Mouse (Mus musculus): ENCODE data around the gene Trmt6. TPM values are rescaled to one million over a fixed set of nuclear protein-coding genes. Genes with fewer than 3 reads are reported as not detected.

The Trmt6 gene
- 42.1 to 43.9 TPM (median 43.4 TPM) in 4 replicates for total RNA-seq (2023; ENCODE audit: inconsistent age)

GRCm38 (mm10) chr2:132815608-132816314 is at the start of gene Trmt6, which contains the start of gene Mcm8:
TSS of gene Trmt6 (minus strand) at chr2:132816055.
TSS of gene Mcm8 (plus strand) at chr2:132816141.

DNA sequence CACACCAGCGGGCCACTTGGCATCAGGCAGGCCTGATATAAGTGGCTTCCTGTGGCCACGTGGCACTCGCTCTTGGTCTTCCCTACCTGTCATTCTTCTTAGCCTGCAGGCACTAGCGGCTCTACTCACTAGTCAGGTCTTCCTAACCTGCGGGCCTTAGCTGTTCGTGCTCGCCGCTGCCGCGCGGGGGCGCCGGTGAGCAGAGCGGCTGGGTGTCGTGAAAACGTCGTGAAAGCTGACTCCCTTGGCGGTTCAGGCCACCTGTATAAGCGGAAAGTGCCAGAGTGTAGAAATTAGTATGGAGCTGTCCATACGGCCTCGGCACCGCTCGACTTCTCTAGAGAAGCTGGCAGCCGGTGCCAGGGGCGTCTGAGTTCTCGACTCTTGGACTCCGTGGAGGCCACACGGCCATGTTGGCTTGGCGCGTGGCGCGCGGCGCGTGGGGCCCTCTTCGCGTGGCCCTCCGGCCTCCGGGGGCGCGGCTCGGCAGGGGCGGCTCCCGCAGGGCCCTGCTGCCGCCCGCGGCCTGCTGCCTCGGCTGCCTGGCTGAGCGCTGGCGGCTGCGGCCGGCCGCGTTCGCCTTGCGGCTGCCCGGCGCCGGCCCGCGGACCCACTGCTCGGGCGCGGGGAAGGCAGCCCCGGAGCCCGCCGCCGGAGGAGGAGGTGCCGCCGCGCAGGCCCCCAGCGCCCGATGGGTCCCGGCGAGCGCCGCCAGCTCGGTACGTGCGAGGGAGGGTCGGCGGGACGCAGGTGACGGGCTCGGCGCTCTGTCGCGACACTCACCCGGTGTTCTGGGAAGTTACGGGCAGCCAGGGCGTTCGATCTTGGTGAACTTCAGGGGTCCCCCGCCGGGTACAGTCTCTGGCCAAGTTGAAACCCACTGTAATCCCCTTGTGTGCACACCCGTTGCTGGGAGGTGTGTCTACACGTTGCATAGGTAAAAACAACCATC is 30.8 kb upstream of the Trmt6 start, which contains the start of gene Crls1:
TSS of gene Crls1 (plus strand) at position 260 of the 952 bp plus-strand sequence.

GRCm38 (mm10) chr2:132780978-132781377 is 34.9 kb downstream of the Trmt6 start, which contains the start of gene Chgb:
TSS of gene Chgb (plus strand) at chr2:132781278.

Other genes with a start within 250 kb of the Trmt6 start
- gene Gpcpd1, start 228.3 kb downstream of the Trmt6 start, total RNA-seq (2023; ENCODE audit: inconsistent age), result 140 to 147 TPM (median 141 TPM) in 4 replicates
- 10.6 to 17.0 TPM (median 14.7 TPM) in 4 replicates for gene Shld1, start 129.1 kb downstream of the Trmt6 start, total RNA-seq (2023; ENCODE audit: inconsistent age)
- not detected in 4 replicates for gene Chgb, start 34.8 kb downstream of the Trmt6 start, total RNA-seq (2023; ENCODE audit: inconsistent age)
- 4.4 to 6.8 TPM (median 6.2 TPM) in 4 replicates for gene Mcm8, start 86 bp upstream of the Trmt6 start, total RNA-seq (2023; ENCODE audit: inconsistent age)
- gene Crls1, start 30.6 kb upstream of the Trmt6 start, total RNA-seq (2023; ENCODE audit: inconsistent age), result 8.4 to 15.4 TPM (median 12.4 TPM) in 4 replicates
- gene Lrrn4, start 64.8 kb upstream of the Trmt6 start, total RNA-seq (2023; ENCODE audit: inconsistent age), result 0.19 to 0.22 TPM in 2 of 4 replicates, not detected in the others
- gene Fermt1, start 129.9 kb upstream of the Trmt6 start, total RNA-seq (2023; ENCODE audit: inconsistent age), result not detected in 4 replicates